Mouse (Mus musculus) retina, adult 2 months (tissue): ENCODE data around the gene Ano8.
A peak's percentile ranks its signal among the peaks of the same experiment; 100 is the strongest.
"Not testable (repeated sequence)": the region's sequence is repeated elsewhere in the genome, so short reads cannot be mapped to it uniquely, and the experiment has no call there.

Experiments
- DNase-seq: peaks from one replicate; pipeline ENCODE4 v3.0.0-alpha.2; 2012; ENCODE audit warnings: low read depth, low spot score

Gene Ano8

DNA sequence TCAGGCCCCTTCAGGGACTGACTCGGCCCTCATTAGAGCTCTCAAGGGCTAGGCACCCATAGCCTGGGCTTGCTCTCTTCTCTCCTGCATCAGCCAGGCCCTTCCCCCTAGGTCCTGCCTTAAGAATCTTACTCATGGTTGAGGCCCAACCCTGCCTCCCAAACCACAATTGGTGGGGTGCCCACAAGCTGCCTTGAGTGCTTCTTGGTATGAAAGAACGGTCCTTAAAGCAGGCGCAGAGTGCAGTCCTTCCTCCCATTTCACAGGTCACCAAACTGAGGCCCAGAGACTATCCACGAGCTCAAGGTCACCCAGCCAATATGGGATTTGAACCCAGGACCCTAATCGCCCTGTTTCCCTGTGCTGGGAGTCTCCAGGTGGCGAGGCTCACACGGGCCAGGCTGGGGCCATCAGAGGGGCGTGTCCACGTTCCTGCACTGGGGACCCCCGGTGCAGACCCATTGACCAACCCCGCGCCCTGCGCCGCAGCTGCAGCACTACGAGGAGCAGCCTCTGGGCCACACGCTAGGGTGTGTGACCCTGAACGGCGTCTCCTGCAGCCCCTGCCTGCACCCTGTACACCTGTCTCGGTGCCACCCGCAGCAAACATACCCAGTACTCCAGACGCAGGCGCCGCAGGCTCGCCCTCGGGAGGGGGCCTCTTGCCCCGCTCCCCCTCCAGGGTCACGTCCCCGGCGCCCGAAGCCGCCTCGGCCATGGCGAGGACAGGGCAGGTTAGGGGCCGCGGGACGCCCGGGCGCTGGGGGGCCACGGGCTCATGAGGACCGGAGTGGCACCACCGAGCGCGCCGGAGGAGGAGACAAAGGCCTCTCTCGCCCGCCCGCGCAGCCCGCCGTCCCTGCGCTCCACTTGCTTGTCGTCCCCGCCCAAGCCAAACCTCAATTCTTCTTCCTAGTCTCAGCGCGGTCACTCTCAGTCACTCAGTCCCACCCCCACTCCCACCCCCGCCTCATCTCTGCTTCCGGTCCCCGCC lies at the start of gene Ano8:
Gene Ano8 (minus strand): TSS at position 822 of the 994 bp plus-strand sequence.
- peak; percentile 79 for DNase-seq

DNA sequence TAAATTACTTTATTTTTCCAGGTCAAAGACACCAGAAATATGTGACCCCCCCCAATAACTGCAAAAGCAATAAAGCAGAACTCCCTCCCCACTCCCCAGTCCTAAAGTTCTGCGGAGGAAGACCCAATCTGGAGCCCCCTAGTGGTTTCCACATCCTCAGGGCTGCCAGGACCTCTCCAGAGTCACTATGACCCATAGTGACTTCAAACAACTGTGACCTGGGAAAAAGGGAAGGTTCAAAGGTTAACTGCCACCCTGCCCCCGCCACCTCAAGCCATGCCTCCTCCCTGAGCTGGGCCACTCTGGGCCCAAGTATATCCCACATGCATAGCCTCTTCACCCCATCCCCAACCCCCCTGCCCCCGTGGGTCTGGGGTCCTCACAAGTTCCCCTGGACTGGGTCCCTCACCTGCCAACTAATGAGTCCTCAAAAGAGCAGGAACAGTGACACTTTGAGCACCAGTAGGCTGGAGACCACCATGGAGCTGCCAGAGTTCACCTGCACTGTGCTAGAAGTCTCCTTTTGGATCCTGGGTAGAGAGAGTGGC lies 48.6 kb upstream of the Ano8 start:
- no peak for DNase-seq

DNA sequence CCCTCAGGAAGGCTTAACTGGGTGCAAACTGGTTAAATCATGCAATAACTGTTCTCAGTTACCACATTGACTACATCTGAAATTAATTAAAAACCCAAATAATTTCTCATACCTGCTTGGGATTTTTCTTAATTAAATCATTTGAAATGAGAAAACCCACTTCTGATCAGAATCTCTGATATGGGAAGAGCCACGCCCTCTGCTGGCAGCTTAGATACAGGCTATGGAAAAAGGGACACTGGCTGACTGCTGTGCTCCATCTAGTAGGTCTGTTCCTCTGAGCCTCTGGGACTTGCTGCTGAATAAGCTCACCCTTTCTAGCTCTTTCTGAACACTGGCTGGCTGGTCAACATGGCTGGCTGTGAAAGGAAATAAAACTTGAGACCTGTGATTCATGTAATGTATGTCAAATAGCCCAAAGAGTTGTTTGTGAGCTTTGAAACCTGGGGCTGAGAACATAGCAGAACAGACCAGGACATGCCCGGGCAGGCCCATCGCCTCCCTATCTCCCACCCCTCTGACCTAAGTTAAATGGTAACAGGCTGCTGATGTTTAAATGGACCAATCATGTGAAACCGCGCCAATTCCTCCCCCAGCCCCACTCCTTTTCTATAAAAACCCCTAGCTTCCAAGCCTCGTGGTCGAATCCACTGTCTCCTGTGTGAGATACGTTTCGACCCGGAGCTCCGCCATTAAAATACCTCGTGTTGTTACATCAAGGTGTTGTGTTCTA lies 45.1 kb upstream of the Ano8 start:
- not testable (repeated sequence) for DNase-seq

DNA sequence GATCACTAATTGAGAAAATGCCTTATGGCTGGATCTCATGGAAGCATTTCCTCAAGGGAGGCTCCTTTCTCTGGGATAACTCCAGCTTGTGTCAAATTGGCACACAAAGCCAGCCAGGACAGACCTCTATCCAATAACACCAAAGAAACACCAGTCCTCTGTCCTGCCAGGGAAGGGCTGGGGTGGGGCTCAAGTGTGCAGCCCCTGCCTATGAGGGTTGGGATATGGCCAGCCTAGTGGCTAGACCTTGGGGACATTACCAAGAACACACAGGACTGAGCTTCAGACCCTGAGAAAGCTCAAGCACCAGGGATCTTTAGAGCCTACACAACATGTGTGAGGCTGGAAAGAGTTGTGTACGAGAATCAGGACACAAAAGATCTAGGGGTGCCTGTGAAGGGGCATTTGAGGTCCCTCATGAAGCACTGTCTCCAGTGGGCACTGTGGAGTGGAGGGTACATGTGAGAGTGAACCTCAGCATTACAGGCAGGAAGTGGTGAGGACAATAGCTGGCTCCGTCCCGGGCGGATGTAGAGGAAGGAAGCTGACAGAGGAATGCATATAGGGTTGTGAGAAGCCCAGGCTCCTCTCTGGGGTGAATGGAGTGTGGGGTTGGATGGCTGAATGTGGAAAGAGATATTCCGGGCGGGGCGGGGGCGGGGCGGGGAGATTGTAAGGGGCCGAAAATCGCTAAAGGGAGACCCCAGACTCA lies 42.8 kb upstream of the Ano8 start:
- no peak for DNase-seq

DNA sequence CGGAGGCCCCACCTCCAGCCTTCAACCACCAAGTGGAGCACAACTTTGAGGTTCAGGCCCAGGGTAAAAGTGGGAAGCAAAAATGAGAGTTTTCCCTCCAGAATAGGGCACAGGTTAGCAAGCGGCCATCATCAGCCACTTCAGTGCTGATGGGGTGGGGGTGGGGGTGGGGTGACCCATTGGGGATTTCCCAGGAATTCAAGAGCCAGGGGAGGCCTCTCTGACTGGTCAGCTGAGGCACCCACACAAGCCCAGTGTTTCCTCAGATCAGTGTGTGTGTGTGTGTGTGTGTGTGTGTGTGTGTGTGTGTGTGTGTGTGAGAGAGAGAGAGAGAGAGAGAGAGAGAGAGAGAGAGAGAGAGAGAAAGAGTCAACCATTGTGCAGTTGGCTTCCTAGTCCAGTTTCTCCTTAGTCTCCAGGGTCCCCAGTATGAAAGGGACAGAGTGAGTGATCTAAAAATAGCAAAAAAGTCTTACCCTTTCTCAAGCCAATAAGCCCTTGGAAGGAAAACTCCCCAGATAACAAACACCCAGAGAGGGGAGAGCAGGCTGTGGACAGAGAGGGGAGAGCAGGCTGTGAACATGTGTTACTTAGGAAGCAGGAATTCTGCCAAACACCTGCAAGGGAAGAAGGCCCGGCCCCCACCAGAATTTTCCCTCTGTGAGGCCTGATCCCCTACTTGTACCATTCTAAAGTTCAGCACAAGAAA lies 41.6 kb upstream of the Ano8 start:
- DNase-seq: no peak

DNA sequence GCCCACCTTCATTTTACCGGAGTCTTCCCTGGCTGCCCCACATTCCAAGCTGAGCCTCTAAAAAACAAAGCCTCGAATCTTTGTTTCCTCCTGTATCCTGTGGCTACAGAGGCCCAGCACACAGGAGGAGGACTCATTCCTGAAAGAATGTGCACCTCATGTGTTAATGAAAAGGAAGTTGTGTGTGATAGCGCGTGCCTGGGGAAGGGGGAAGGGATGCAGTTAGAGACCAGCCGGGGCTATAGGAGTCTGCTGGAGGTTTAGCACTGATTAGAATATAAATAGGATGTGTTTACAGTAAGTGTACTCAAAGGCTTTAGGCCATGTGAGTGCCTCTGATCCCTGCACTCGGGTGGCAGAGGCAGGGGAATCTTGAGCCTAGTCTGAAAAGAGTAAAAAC lies 40.5 kb upstream of the Ano8 start:
- DNase-seq: no peak

DNA sequence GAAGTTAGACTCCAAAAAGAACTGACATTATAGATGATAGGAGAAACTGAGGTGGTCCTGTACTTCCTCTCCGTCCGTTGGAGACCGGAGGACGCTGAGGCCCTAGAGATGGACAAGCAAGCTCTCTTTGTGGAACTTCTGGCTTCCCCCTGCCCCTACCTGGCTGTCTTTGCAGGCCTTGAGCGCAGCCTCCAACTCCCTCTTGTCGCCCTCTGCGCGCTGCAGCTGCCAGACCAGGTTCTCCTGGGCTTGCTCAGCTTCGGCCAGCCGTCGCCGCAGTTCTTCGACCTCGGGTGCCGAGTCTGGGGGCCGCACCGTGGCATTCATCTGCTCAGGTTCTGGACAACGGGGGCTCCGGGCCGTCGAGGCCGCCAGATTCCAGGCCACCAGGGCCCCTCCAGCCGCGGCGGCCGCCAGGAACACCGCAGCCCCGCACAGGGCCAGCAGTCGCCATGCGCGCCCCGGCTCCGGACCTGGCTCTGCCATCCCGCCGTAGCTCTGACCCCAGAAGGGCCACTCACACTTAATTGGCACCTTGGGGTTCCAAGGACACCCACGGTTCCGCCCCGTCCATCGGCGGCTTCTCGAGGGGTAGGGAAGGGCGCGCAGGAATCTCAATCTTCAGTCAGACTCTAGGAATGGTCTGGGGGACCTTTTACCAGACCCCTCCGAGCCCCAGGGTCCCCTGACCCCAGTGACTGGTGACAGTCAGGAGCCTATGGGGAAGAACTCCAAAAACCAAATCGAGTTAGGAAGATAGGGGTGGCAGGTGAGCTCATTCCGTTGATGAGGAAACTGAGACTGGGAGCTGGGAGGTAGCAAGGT lies 39.7 kb upstream of the Ano8 start, which contains the start of gene Ccdc194:
Gene Ccdc194 (minus strand): TSS at position 486 of the 825 bp plus-strand sequence.
- no peak for DNase-seq

DNA sequence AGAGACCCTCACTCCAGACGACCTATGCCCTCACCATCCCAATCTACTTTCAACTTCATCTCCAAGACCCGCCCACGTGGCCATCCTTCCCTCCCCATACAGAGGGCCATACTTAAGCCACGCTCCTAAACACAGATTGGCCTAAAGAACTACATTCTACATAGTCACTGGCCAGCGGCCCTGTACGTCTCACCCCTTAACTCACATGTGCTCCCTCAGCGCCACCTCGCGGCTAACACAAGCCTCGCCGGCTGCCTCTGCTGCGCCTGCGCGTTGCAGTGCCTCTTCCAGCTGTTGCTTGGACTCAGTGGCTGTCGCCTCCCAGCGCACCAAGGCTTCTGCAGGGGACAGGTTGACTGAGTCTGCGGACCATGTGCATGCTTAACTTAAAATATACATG lies 35.9 kb upstream of the Ano8 start:
- DNase-seq: peak; percentile 72

DNA sequence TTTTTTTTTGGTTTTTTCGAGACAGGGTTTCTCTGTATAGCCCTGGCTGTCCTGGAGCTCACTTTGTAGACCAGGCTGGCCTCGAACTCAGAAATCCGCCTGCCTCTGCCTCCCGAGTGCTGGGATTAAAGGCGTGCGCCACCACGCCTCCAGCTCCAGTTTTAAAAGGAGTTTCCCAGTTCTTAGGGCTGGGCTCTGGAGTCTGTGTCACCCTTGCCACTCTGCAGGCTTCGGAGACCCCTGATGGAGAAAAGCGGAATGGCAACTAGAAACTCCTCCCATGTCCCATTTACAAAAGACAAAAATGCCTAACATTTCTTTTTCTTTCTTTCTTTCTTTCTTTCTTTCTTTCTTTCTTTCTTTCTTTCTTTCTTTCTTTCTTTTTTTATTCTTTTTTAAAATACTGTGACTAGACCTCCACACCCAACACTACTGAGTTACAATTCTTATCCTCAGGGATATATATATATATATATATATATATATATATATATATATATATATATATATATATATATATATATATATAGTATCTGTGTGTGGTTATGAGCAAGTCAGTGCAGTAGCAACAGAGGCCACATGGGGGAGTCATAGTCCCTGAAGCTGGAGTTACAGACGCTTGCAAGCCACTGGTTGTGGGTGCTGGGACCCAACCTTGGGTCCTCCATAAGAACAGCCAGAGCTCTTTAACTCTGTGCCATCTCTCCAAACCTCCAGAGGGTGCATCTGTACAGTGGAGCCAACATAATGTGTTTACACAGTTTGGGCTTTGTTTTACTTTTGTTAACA lies 33.5 kb upstream of the Ano8 start:
- not testable (repeated sequence) for DNase-seq

DNA sequence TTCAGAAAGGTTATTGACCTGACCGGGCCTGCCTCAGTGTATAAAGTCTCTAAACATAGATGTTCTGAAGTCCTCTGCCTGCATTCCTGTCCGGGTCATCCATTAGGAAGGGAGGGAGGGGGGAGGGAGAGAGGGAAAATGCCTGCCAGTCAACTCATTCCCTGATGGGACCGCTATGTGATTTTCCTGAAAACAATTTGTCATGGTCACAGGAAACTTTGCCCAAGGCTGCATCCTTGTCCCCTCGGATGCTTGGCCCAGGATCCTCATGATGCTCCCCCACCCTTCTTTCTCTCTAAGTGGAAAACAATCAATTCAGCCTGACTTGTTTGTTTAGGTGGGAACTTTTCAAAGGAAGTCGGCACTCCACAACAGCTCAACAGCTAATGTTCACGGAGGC lies 31.0 kb upstream of the Ano8 start:
- DNase-seq: no peak

DNA sequence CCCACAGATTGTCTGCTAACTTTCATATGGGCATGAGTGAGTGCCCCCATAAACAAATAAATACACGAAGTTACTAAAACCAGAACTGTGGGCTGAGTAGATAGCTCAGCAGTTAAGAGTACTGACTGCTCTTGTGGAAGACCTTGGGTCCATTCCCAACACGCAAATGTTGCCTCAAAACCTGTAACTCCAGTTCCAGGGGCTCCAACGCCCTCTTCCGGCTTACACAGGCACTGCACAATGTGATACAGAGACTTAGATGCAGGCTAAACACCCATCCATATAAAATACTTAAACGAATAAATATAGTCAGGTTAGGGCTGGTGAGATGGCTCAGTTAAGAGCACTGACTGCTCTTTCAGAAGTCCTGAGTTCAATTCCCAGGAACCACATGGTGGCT lies 29.3 kb upstream of the Ano8 start:
- DNase-seq: no peak

DNA sequence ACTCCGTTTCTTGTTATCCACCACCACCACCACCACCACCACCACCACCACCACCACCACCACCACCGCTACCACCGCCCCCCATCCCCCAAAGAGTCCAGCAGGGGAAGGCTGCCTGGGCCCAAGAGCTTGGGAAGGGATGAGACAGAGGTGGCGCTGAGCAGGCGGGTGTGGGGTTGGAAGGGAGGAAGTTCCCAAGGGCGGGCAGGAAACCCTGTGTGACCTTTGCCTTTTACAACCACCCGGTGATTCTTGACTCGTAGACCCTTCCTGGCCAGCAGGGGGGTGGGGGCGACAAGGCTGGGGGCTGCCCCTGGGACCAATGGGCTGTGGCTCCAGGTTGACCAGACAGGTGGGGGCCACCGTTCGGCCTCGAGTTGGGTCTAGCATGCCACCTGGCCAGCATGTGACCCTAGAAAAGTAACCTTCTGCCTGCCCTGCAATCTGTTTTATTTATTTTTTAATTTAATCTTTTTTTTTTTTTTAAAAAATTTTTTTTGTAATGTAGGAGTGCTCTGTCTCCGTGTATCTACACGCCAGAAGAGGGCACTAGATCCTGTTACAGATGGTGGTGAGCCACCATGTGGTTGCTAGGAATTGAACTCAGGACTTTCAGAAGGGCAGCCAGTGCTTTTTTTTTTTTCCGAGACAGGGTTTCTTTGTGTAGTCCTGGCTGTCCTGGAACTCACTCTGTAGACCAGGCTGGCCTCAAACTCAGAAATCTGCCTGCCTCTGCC lies 27.4 kb upstream of the Ano8 start:
- DNase-seq: no peak

DNA sequence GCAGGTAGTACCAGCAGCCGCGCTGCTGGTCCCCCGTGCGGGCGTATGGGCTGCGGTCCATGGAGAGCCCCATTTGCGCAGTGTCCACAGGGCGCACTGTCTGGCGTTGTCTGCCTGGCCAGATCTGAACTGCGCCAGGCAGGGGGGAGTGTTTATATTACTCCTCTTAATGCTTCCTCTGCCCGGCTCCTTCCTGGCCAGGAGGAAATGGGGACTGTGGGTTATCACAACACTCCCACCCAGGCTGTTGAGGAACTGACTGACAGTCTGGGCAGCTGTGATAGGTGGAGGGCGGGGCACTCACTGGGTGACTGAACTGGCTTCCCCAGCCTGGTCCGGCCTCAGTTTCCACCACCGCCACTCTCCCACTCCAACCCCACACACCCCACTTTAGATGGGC lies 25.9 kb upstream of the Ano8 start, which contains the start of gene Plvap:
Gene Plvap (minus strand): TSS at position 109 of the 400 bp plus-strand sequence.
- DNase-seq: no peak

DNA sequence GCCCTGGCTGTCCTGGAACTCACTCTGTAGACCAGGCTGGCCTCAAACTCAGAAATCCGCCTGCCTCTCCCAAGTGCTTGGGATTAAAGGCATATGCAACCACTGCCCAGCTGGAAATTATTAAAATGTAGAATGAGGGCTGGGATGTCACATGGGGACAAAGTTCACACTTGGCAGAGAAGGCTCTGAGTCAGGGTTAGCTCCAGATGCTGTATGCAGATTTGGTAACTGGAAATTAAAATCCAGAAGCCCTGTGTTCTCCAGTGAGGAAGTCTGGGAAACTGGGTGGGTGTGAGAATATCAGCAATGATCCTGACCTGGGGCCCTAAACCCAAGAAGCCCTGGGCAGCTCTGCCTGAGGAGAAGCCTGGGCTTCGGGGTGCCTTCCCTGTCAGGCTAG lies 23.6 kb upstream of the Ano8 start:
- no peak for DNase-seq

DNA sequence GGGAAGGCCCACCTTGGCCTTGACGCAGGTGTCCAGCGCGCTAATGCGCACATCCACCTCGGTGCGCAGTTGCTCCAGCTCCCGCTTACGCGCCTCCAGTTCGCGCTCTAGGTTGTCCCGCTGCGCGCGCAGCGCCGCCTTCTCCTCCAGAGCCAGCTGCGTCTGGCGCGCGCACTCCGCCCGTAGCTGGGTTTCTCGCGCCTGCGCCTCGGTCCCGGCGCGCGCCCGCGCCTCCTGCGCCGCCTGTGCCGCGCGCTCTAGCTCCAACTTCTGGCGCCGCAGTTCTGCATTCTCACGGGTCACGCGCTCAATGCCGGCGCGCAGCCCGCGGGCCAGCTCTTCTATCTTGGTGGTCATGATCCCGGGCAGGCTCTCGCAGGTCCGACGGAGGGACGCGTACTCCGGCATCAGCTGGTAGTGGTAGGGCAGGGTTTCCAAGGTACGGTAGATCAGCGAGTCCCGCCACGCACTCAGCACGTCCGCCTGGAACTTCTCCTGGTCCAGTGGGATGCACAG lies 21.9 kb upstream of the Ano8 start:
- peak; percentile 45 for DNase-seq

DNA sequence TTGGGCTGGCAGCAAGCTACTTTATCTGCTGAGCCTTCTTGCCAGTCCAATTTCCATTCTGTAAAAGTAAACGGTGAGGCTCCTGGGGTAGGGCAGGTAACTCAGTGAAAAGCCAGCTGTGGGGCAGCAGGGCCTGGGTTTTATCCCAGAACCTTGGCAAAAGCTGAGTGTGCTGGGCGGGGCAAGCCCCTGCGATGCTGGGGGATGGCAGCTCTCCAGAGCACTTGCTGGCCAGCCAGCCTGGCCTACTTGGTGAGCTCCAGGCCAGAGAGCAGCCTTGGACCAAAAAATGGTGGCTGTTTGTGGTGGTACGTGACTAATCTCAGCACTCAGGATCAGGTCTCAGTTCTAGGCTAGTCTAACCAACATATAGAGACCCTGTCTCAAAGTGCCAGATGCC lies 20.2 kb upstream of the Ano8 start:
- DNase-seq: no peak

DNA sequence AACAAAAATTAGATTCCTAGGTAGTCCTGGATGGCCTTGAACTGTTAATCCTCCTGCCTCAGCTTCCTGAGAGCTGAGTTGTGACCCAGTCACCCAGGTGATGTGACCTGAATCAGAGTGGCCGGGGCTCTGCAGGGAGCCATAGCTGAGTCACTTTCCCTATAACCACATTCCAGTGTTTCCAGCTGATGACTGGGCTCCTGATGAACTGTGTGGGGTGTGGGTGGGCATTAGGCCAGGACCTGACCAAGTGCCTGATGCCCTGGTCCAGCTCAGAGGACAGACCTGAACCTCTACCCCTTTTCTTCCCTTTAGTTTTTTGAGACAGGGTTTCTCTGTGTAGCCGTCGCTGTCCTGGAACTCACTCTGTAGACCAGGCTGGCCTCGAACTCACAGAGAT lies 19.6 kb upstream of the Ano8 start:
- DNase-seq: no peak

DNA sequence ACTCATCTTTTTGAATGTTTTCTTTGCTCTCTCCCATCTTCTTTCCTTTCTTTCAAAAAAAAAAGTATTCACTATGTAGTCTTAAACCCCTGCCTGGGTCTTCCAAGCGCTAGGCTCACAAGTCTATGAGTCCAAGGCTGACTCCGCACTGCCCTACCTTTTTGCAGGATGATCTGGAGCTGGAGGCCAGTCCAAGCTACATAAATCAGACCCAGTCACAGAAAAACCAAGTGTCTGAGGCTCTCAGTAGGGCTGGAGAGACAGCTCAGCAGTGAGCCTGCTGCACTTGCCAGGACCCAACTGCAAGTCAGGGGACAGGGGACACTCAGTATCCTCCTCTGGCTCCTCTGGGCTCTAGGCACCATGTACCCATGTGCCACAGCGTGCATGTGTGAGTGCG lies 18.6 kb upstream of the Ano8 start:
- DNase-seq: no peak
